Mouse (Mus musculus) liver, postnatal 0 days (tissue): Measurements from ENCODE around the gene Sp7. TPM values are rescaled to one million over a fixed set of nuclear protein-coding genes. Genes with fewer than 3 reads are reported as not detected.
A peak's percentile ranks its signal among the peaks of the same experiment; 100 is the strongest.

Source experiments
- ATAC-seq: fragments of 200-750 bp; cut with Nextera tagmentation; 2 replicates; pipeline ENCODE4 v1.8.0; 2017; ENCODE audit warnings: mild to moderate bottlenecking, moderate library complexity
- DNase-seq: peaks from one replicate; pipeline ENCODE4 v3.0.0-alpha.2; 2016
- H3K27ac ChIP-seq: fragments of 300-500 bp; sonication (generic); 2 replicates; pipeline ENCODE4 v1.5.1; 2014; ENCODE audit warnings: antibody characterized with exemption, moderate library complexity, mild to moderate bottlenecking, low read depth
- H3K27me3 ChIP-seq: fragments of 300-500 bp; sonication (generic); 2 replicates; pipeline ENCODE4 v1.6.1; 2014; ENCODE audit warnings: low read length, control low read depth, mixed read lengths; ENCODE audit not compliant: insufficient read depth
- H3K36me3 ChIP-seq: fragments of 300-500 bp; sonication (generic); replicated peaks from 2 replicates; pipeline ENCODE4 v1.6.1; 2014; ENCODE audit warnings: mild to moderate bottlenecking, control low read depth, low read length, moderate library complexity, mixed read lengths; ENCODE audit not compliant: insufficient read depth
- H3K4me1 ChIP-seq: fragments of 300-500 bp; sonication (generic); 2 replicates; pipeline ENCODE4 v1.6.1; 2014; ENCODE audit warnings: antibody characterized with exemption, mild to moderate bottlenecking, control low read depth; ENCODE audit not compliant: insufficient read depth
- H3K4me2 ChIP-seq: fragments of 300-500 bp; sonication (generic); 2 replicates; pipeline ENCODE4 v1.6.1; 2014; ENCODE audit warnings: low read depth, mild to moderate bottlenecking, low read length, moderate library complexity, mixed read lengths
- H3K4me3 ChIP-seq: fragments of 300-500 bp; sonication (generic); 2 replicates; pipeline ENCODE4 v1.5.1; 2014; ENCODE audit warnings: low read depth, low read length
- H3K9ac ChIP-seq: fragments of 300-500 bp; sonication (generic); replicated peaks from 2 replicates; pipeline ENCODE4 v1.6.1; 2014; ENCODE audit warnings: mild to moderate bottlenecking, moderate library complexity
- H3K9me3 ChIP-seq: fragments of 300-500 bp; sonication (generic); 2 replicates; pipeline ENCODE4 v1.6.1; 2016; ENCODE audit warnings: mild to moderate bottlenecking, control low read depth, low read length, mixed read lengths
- CTCF ChIP-seq: sonication (generic); IDR thresholded peaks from 2 replicates; pipeline ENCODE4 v1.5.1; 2016; ENCODE audit warnings: antibody characterized with exemption, low read depth
- EP300 ChIP-seq: IDR thresholded peaks from 2 replicates; pipeline ENCODE4 v1.6.1; 2016; ENCODE audit warnings: antibody characterized with exemption, low read depth, mild to moderate bottlenecking
- WGBS: fragments of 180-500 bp; shearing (Covaris S2); extraction: QIAGEN DNeasy Blood & Tissue Kit; methylation state at CpG from one replicate; pipeline ENCODE4 v1.1.7; 2014; ENCODE audit not compliant: insufficient replicate concordance; 5-methylcytosine and 5-hydroxymethylcytosine counted together
- polyA plus RNA-seq: library from polyadenylated mRNA; unstranded; fragments of >200 nt; fragmentation: Nextera tagmentation; extraction: Ambion mirVana; gene quantifications from 2 replicates; pipeline ENCODE4 v1.2.1, GENCODE M21; 2015

Gene Sp7
- polyA plus RNA-seq, 1 experiment from 2014 or later, result not detected

GRCm38 (mm10) chr15:102406912-102407580, 40.1 kb upstream of the Sp7 start:
- ATAC-seq (no peak), DNase-seq (no peak)
- peak overlapping the region; percentile 95 for H3K9ac ChIP-seq
- peak overlapping the region; percentile 67 for H3K4me2 ChIP-seq
- H3K9me3 ChIP-seq, result no peaks in the 10 kb centered on the region
- peaks cover 28% of the 10 kb centered on the region for H3K4me1 ChIP-seq
- peak overlapping the region; percentile 99 for H3K27ac ChIP-seq
- H3K36me3 ChIP-seq, result peaks cover 40% of the 10 kb centered on the region
- WGBS, result 11% methylated on average over 3 of the region's 3 CpGs
- H3K4me3 ChIP-seq, result peak overlapping the region; percentile 90
- no peak for TF ChIP-seq EP300
- TF ChIP-seq CTCF, result no peak
- no peaks in the 10 kb centered on the region for H3K27me3 ChIP-seq

GRCm38 (mm10) chr15:102406196-102406911, 39.4 kb upstream of the Sp7 start:
- Histone ChIP-seq H3K27ac (peak overlapping the region; percentile 99), H3K36me3 (peaks cover 35% of the 10 kb centered on the region), H3K27me3 (no peaks in the 10 kb centered on the region), H3K4me1 (peaks cover 26% of the 10 kb centered on the region), H3K9ac (peak overlapping the region; percentile 95), H3K9me3 (no peaks in the 10 kb centered on the region), H3K4me3 (peak overlapping the region; percentile 90), H3K4me2 (peak overlapping the region; percentile 67)
- peak; percentile 90 for DNase-seq
- peak; percentile 31; the same call in 1 of the 2 replicates for TF ChIP-seq EP300
- no peak for TF ChIP-seq CTCF
- ATAC-seq, result peak; percentile 22
- 1% methylated on average over 26 of the region's 69 CpGs for WGBS

- peaks cover 32% of the 10 kb centered on the region for H3K4me1 ChIP-seq
- H3K9me3 ChIP-seq, result no peaks in the 10 kb centered on the region
- no peaks in the 10 kb centered on the region for H3K27me3 ChIP-seq
- peak within 1 kb of the TSS; percentile 95 for H3K9ac ChIP-seq
- H3K4me2 ChIP-seq, result peak within 1 kb of the TSS; percentile 68
- H3K27ac ChIP-seq, result peak within 1 kb of the TSS; percentile 99
- DNase-seq (peak; percentile 99), ATAC-seq (peak; percentile 87)
- H3K36me3 ChIP-seq, result peaks cover 31% of the 10 kb centered on the region
- TF ChIP-seq EP300 (peak; percentile 70), CTCF (no peak)
- peak within 1 kb of the TSS; percentile 90 for H3K4me3 ChIP-seq
- WGBS, result under 1% methylated on average over 38 of the region's 38 CpGs
Observed at GRCm38 (mm10) chr15:102405489-102406195, 38.7 kb upstream of the Sp7 start, which contains the start of gene Sp1. TSS of gene Sp1 (plus strand) at chr15:102406143.

GRCm38 (mm10) chr15:102404608-102405488, 37.9 kb upstream of the Sp7 start:
- Histone ChIP-seq H3K27ac (peak overlapping the region; percentile 99), H3K36me3 (peaks cover 23% of the 10 kb centered on the region), H3K9ac (peak overlapping the region; percentile 70), H3K4me2 (peak overlapping the region; percentile 68), H3K4me3 (peak overlapping the region; percentile 54), H3K27me3 (no peaks in the 10 kb centered on the region), H3K9me3 (no peaks in the 10 kb centered on the region), H3K4me1 (peaks cover 36% of the 10 kb centered on the region)
- no peak for DNase-seq
- peak; percentile 22 for ATAC-seq
- TF ChIP-seq CTCF (peak; percentile 76), EP300 (no peak)
- WGBS, result 14% methylated on average over 34 of the region's 34 CpGs

GRCm38 (mm10) chr15:102402210-102402609, 35.2 kb upstream of the Sp7 start:
- H3K9me3 ChIP-seq, result no peaks in the 10 kb centered on the region
- no peak for ATAC-seq
- H3K4me3 ChIP-seq, result no peak overlapping the region
- H3K27me3 ChIP-seq, result no peaks in the 10 kb centered on the region
- H3K4me1 ChIP-seq, result peaks cover 27% of the 10 kb centered on the region
- TF ChIP-seq CTCF (no peak), EP300 (no peak)
- H3K27ac ChIP-seq, result no peak overlapping the region
- no peak overlapping the region for H3K9ac ChIP-seq
- DNase-seq, result no peak
- H3K4me2 ChIP-seq, result no peak overlapping the region
- 92% methylated on average over 3 of the region's 3 CpGs for WGBS
- H3K36me3 ChIP-seq, result no peaks in the 10 kb centered on the region
